Mouse (Mus musculus): ENCODE data around the gene Gm614. TPM values are rescaled to one million over a fixed set of nuclear protein-coding genes. Genes with fewer than 3 reads are reported as not detected.

Gm614 gene
- total and polyA plus RNA-seq, 3 experiments: not detected

GRCm38 (mm10) chrX:101253952-101254729, 9.7 kb downstream of the Gm614 start, which contains the start of gene Foxo4:
Foxo4 (plus strand) TSS chrX:101254528.
- H3K27me3 ChIP-seq (ENCODE audit: insufficient read depth, low read length): no peaks in the 10 kb centered on the region
- peaks cover 32% of the 10 kb centered on the region for H3K36me3 ChIP-seq (replicated peaks)
- H3K4me1 ChIP-seq (ENCODE audit: insufficient read depth, low read depth, low read length): peaks cover 34% of the 10 kb centered on the region
- TF ChIP-seq GATA2 (IDR thresholded peaks at IDR 0.05; ENCODE audit: borderline replicate concordance, low read depth, low read length): no peak
- TF ChIP-seq GATA1 (IDR thresholded peaks at IDR 0.05; ENCODE audit: borderline replicate concordance, low read length): no peak
- no peak for TF ChIP-seq CTCF (IDR thresholded peaks at IDR 0.05; ENCODE audit: low read depth, low read length)
- H3K9me3 ChIP-seq (replicated peaks): no peaks in the 10 kb centered on the region
- DNase-seq (ENCODE audit: low spot score) (peak; percentile 72), ATAC-seq (ENCODE audit: extremely low read depth, insufficient number of reproducible peaks, low FRiP score, poor library complexity, severe bottlenecking) (peak; percentile 79)
- H3K4me3 ChIP-seq (ENCODE audit: low read depth, low read length): peak within 1 kb of the TSS; percentile 76

- Histone ChIP-seq H3K36me3 (replicated peaks) (no peaks in the 10 kb centered on the region), H3K4me1 (ENCODE audit: insufficient read depth, low read depth, low read length) (no peaks in the 10 kb centered on the region), H3K4me3 (ENCODE audit: low read depth, low read length) (no peak overlapping the region), H3K27me3 (ENCODE audit: insufficient read depth, low read length) (no peaks in the 10 kb centered on the region), H3K9me3 (replicated peaks) (no peaks in the 10 kb centered on the region)
- no peak for DNase-seq (ENCODE audit: low spot score)
- TF ChIP-seq CTCF (IDR thresholded peaks at IDR 0.05; ENCODE audit: low read depth, low read length) (no peak), POLR2AphosphoS5 (IDR thresholded peaks at IDR 0.05; ENCODE audit: insufficient replicate concordance, low read depth, low read length) (no peak), TAL1 (conservative IDR thresholded peaks at IDR 0.05; ENCODE audit: low read depth, low read length) (no peak), GATA1 (IDR thresholded peaks at IDR 0.05; ENCODE audit: borderline replicate concordance, low read length) (no peak), GATA2 (IDR thresholded peaks at IDR 0.05; ENCODE audit: borderline replicate concordance, low read depth, low read length) (no peak)
- ATAC-seq (ENCODE audit: extremely low read depth, insufficient number of reproducible peaks, low FRiP score, poor library complexity, severe bottlenecking): no peak
Observed at GRCm38 (mm10) chrX:101245011-101245410, 18.8 kb downstream of the Gm614 start.

DNA sequence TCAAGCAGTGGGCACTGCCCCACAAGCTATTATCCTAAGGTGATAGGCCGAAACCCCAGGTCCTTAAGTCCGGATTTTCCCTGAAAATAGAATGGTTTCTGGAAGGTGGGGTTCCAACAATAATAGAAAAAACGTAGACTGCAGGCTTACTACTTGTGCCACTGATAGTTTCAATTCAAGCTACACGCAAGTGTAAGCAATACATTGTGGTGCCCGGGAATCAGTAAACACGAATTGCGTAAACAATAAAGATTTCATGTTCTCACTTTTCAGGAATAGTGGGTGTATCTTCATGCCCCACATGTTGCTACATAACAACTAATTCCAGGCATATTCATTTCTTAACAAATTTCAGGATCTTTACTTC, 41.0 kb downstream of the Gm614 start:
- Histone ChIP-seq H3K4me1 (ENCODE audit: insufficient read depth, low read depth, low read length) (peaks cover 7% of the 10 kb centered on the region; the same call in 1 of the 2 replicates), H3K4me3 (ENCODE audit: low read depth, low read length) (peak overlapping the region; percentile 75), H3K9me3 (replicated peaks) (no peaks in the 10 kb centered on the region), H3K27me3 (ENCODE audit: insufficient read depth, low read length) (no peaks in the 10 kb centered on the region), H3K36me3 (replicated peaks) (no peaks in the 10 kb centered on the region)
- TF ChIP-seq POLR2AphosphoS5 (IDR thresholded peaks at IDR 0.05; ENCODE audit: insufficient replicate concordance, low read depth, low read length) (no peak), CTCF (IDR thresholded peaks at IDR 0.05; ENCODE audit: low read depth, low read length) (no peak), GATA2 (IDR thresholded peaks at IDR 0.05; ENCODE audit: borderline replicate concordance, low read depth, low read length) (no peak)
- DNase-seq (ENCODE audit: low spot score) (no peak), ATAC-seq (ENCODE audit: extremely low read depth, insufficient number of reproducible peaks, low FRiP score, poor library complexity, severe bottlenecking) (no peak)

DNA sequence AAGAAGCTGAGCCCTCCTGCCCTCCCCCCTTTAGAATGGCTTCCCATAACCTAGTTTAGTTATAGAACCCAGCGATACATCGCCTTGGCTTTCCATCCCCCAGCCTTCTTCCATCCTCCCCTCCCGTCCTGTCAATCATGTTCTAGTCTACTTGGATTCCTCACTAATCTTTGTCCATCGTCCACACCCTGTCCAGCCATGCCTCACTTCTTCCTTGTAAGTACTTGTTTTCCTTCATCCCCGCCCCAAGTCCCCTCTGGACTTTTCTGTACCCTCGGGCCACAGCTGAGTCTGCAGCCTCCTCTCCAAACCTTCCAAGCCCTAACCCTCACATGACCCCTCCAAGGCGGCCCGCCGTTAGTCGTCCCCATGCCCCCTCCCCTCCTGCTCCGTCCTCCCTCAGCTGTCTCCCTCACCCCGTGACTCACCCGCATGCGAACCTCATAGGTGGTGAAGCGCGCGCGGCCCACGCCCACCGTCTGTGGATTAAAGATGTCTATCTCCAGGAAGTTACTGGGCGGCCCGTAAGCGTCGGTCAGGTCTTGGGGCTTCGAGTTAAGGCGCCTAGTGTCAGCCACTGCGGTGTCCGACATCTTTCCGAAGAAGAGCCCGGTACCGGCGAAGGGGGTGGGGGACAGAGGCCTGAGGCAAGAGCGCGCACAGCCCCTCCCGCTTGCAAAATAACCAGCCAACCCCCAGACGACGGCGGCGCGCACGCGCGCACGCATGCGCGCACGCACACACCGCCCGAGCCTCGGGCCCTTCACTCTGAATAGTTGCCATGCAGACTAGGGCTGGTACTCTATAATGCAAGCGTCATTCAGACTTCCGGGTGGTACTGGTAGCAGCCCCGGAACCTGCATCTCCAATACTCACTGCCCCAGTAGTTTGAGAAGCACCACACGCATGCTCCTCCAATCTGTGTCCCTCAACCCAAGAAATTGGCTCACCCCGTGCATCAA, 41.7 kb downstream of the Gm614 start, which contains the start of gene Snx12:
Gene Snx12, minus strand, starts transcription at position 730 of the 962 bp plus-strand sequence.
- ATAC-seq (ENCODE audit: extremely low read depth, insufficient number of reproducible peaks, low FRiP score, poor library complexity, severe bottlenecking) (peak; percentile 79), DNase-seq (ENCODE audit: low spot score) (peak; percentile 63)
- Histone ChIP-seq H3K9me3 (replicated peaks) (no peaks in the 10 kb centered on the region), H3K36me3 (replicated peaks) (no peaks in the 10 kb centered on the region), H3K27me3 (ENCODE audit: insufficient read depth, low read length) (no peaks in the 10 kb centered on the region), H3K4me3 (ENCODE audit: low read depth, low read length) (peak within 1 kb of the TSS; percentile 75), H3K4me1 (ENCODE audit: insufficient read depth, low read depth, low read length) (peaks cover 7% of the 10 kb centered on the region; the same call in 1 of the 2 replicates)
- TF ChIP-seq CTCF (IDR thresholded peaks at IDR 0.05; ENCODE audit: low read depth, low read length): no peak
- TF ChIP-seq TAL1 (conservative IDR thresholded peaks at IDR 0.05; ENCODE audit: low read depth, low read length): no peak
- TF ChIP-seq GATA2 (IDR thresholded peaks at IDR 0.05; ENCODE audit: borderline replicate concordance, low read depth, low read length): no peak
- no peak for TF ChIP-seq GATA1 (IDR thresholded peaks at IDR 0.05; ENCODE audit: borderline replicate concordance, low read length)
- no peak for TF ChIP-seq POLR2AphosphoS5 (IDR thresholded peaks at IDR 0.05; ENCODE audit: insufficient replicate concordance, low read depth, low read length)

Other genes starting within 250 kb of the Gm614 start
- not detected in 2 replicates for gene Tex11, start 204.3 kb downstream of the Gm614 start, total RNA-seq (2014; fragmentation: Nextera tagmentation)
- not detected in 2 replicates for gene Tex11, start 204.3 kb downstream of the Gm614 start, total RNA-seq (2017)
- gene Tex11, start 204.3 kb downstream of the Gm614 start, polyA plus RNA-seq (2012): not detected in 2 replicates
- not detected in 2 replicates for gene Slc7a3, start 178.0 kb downstream of the Gm614 start, total RNA-seq (2014; fragmentation: Nextera tagmentation)
- 0.44 TPM in 1 of 2 replicates, not detected in the other for gene Slc7a3, start 178.0 kb downstream of the Gm614 start, total RNA-seq (2017)
- not detected in 2 replicates for gene Slc7a3, start 178.0 kb downstream of the Gm614 start, polyA plus RNA-seq (2012)
- 38.5 and 42.6 TPM in 2 replicates for gene Snx12, start 41.4 kb downstream of the Gm614 start, total RNA-seq (2014; fragmentation: Nextera tagmentation)
- 63.6 and 67.9 TPM in 2 replicates for gene Snx12, start 41.4 kb downstream of the Gm614 start, total RNA-seq (2017)
- gene Snx12, start 41.4 kb downstream of the Gm614 start, polyA plus RNA-seq (2012): 31.2 and 32.3 TPM in 2 replicates
- 20.4 and 20.9 TPM in 2 replicates for gene Foxo4, start 9.5 kb downstream of the Gm614 start, total RNA-seq (2014; fragmentation: Nextera tagmentation)
- gene Foxo4, start 9.5 kb downstream of the Gm614 start, total RNA-seq (2017): 25.8 and 29.9 TPM in 2 replicates
- 44.5 and 46.4 TPM in 2 replicates for gene Foxo4, start 9.5 kb downstream of the Gm614 start, polyA plus RNA-seq (2012)
- 11.6 and 18.7 TPM in 2 replicates for gene Il2rg, start 4.3 kb upstream of the Gm614 start, total RNA-seq (2014; fragmentation: Nextera tagmentation)
- 21.2 and 21.6 TPM in 2 replicates for gene Il2rg, start 4.3 kb upstream of the Gm614 start, total RNA-seq (2017)
- 8.2 and 10.1 TPM in 2 replicates for gene Il2rg, start 4.3 kb upstream of the Gm614 start, polyA plus RNA-seq (2012)
- gene Gm20489, start 5.0 kb upstream of the Gm614 start, total RNA-seq (2014; fragmentation: Nextera tagmentation): not detected in 2 replicates
- gene Gm20489, start 5.0 kb upstream of the Gm614 start, total RNA-seq (2017): not detected in 2 replicates
- not detected in 2 replicates for gene Gm20489, start 5.0 kb upstream of the Gm614 start, polyA plus RNA-seq (2012)
- 106 and 128 TPM in 2 replicates for gene Med12, start 10.0 kb upstream of the Gm614 start, total RNA-seq (2014; fragmentation: Nextera tagmentation)
- 37.9 and 40.9 TPM in 2 replicates for gene Med12, start 10.0 kb upstream of the Gm614 start, total RNA-seq (2017)
- gene Med12, start 10.0 kb upstream of the Gm614 start, polyA plus RNA-seq (2012): 44.8 and 48.2 TPM in 2 replicates
- not detected in 2 replicates for gene Nlgn3, start 35.2 kb upstream of the Gm614 start, total RNA-seq (2014; fragmentation: Nextera tagmentation)
- 0.05 and 0.06 TPM in 2 replicates for gene Nlgn3, start 35.2 kb upstream of the Gm614 start, total RNA-seq (2017)
- 0.05 TPM in 1 of 2 replicates, not detected in the other for gene Nlgn3, start 35.2 kb upstream of the Gm614 start, polyA plus RNA-seq (2012)
- not detected in 2 replicates for gene Gjb1, start 112.4 kb upstream of the Gm614 start, total RNA-seq (2014; fragmentation: Nextera tagmentation)
- not detected in 2 replicates for gene Gjb1, start 112.4 kb upstream of the Gm614 start, total RNA-seq (2017)
- not detected in 2 replicates for gene Gjb1, start 112.4 kb upstream of the Gm614 start, polyA plus RNA-seq (2012)
- 68.7 and 83.0 TPM in 2 replicates for gene Zmym3, start 156.9 kb upstream of the Gm614 start, total RNA-seq (2014; fragmentation: Nextera tagmentation)
- 22.5 and 29.2 TPM in 2 replicates for gene Zmym3, start 156.9 kb upstream of the Gm614 start, total RNA-seq (2017)
- gene Zmym3, start 156.9 kb upstream of the Gm614 start, polyA plus RNA-seq (2012): 37.7 and 41.7 TPM in 2 replicates
- gene Nono, start 165.3 kb upstream of the Gm614 start, total RNA-seq (2014; fragmentation: Nextera tagmentation): 573 and 719 TPM in 2 replicates
- 500 and 525 TPM in 2 replicates for gene Nono, start 165.3 kb upstream of the Gm614 start, total RNA-seq (2017)
- 54.1 and 100 TPM in 2 replicates for gene Nono, start 165.3 kb upstream of the Gm614 start, polyA plus RNA-seq (2012)
- gene Itgb1bp2, start 185.1 kb upstream of the Gm614 start, total RNA-seq (2014; fragmentation: Nextera tagmentation): 2.2 and 5.7 TPM in 2 replicates
- gene Itgb1bp2, start 185.1 kb upstream of the Gm614 start, total RNA-seq (2017): 1.5 and 2.4 TPM in 2 replicates
- 0.04 and 0.13 TPM in 2 replicates for gene Itgb1bp2, start 185.1 kb upstream of the Gm614 start, polyA plus RNA-seq (2012)